Mouse (Mus musculus): Measurements from ENCODE around the gene Sec24d. TPM values are rescaled to one million over a fixed set of nuclear protein-coding genes. Genes with fewer than 3 reads are reported as not detected.

Gene Sec24d
- total RNA-seq, 2 experiments from 2014 or later = 26.5 to 34.2 TPM

- DNase-seq = no peak
Observed at GRCm38 (mm10) chr3:123296654-123297053, 29.4 kb downstream of the Sec24d start.

GRCm38 (mm10) chr3:123298283-123298682 is 31.0 kb downstream of the Sec24d start:
- DNase-seq = no peak

- DNase-seq = no peak
Observed at GRCm38 (mm10) chr3:123301521-123301920, 34.3 kb downstream of the Sec24d start.

GRCm38 (mm10) chr3:123305611-123306010 is 38.4 kb downstream of the Sec24d start:
- DNase-seq = no peak

GRCm38 (mm10) chr3:123307446-123307845 is 40.2 kb downstream of the Sec24d start:
- DNase-seq = no peak

GRCm38 (mm10) chr3:123309141-123309540 is 41.9 kb downstream of the Sec24d start:
- DNase-seq = no peak

GRCm38 (mm10) chr3:123312477-123313062 is 45.3 kb downstream of the Sec24d start:
- DNase-seq = no peak

- no peak for DNase-seq
Observed at GRCm38 (mm10) chr3:123313477-123313876, 46.2 kb downstream of the Sec24d start.

- DNase-seq = no peak
Observed at GRCm38 (mm10) chr3:123313920-123314614, 46.8 kb downstream of the Sec24d start.

- no peak for DNase-seq
Observed at GRCm38 (mm10) chr3:123316066-123316465, 48.8 kb downstream of the Sec24d start.

GRCm38 (mm10) chr3:123317081-123317480 is 49.8 kb downstream of the Sec24d start:
- DNase-seq = peak in 1 of 2 experiments; percentile 46

GRCm38 (mm10) chr3:123320341-123320740 is 53.1 kb downstream of the Sec24d start:
- no peak for DNase-seq

- peak; percentile 84 to 91 for DNase-seq
Observed at GRCm38 (mm10) chr3:123321612-123322011, 54.4 kb downstream of the Sec24d start.

- DNase-seq = peak; percentile 62 to 82
Observed at GRCm38 (mm10) chr3:123322147-123322546, 54.9 kb downstream of the Sec24d start.

GRCm38 (mm10) chr3:123324326-123324725 is 57.1 kb downstream of the Sec24d start:
- DNase-seq = peak; percentile 45 to 47

GRCm38 (mm10) chr3:123329251-123329650 is 62.0 kb downstream of the Sec24d start:
- peak; percentile 86 to 90 for DNase-seq

GRCm38 (mm10) chr3:123330221-123330620 is 63.0 kb downstream of the Sec24d start:
- no peak for DNase-seq

- DNase-seq = no peak
Observed at GRCm38 (mm10) chr3:123332330-123333054, 65.2 kb downstream of the Sec24d start.

GRCm38 (mm10) chr3:123333055-123333424 is 65.8 kb downstream of the Sec24d start:
- DNase-seq = no peak

- DNase-seq = no peak
Observed at GRCm38 (mm10) chr3:123334947-123335346, 67.7 kb downstream of the Sec24d start.

GRCm38 (mm10) chr3:123335480-123335879 is 68.2 kb downstream of the Sec24d start:
- DNase-seq = peak; percentile 38 to 44

GRCm38 (mm10) chr3:123336455-123336854 is 69.2 kb downstream of the Sec24d start:
- no peak for DNase-seq

GRCm38 (mm10) chr3:123336951-123337350 is 69.7 kb downstream of the Sec24d start:
- DNase-seq = no peak
